Mouse (Mus musculus) intestine, embryonic 14.5 days (tissue): ENCODE measurements around the gene Rwdd4a. TPM values are rescaled to one million over a fixed set of nuclear protein-coding genes. Genes with fewer than 3 reads are reported as not detected.
A peak's percentile ranks its signal among the peaks of the same experiment; 100 is the strongest.

Experiments
- ATAC-seq: fragments of 200-750 bp; cut with Nextera tagmentation; replicated peaks from 2 replicates; pipeline ENCODE4 v1.8.0; 2017; ENCODE audit warnings: low read depth, moderate number of reproducible peaks, moderate TSS enrichment, moderate library complexity; ENCODE audit not compliant: low FRiP score, low TSS enrichment
- DNase-seq: peaks from one replicate; pipeline ENCODE4 v3.0.0-alpha.2; 2018; ENCODE audit warnings: low spot score
- H3K27ac ChIP-seq: fragments of 300-500 bp; sonication (generic); 2 replicates; pipeline ENCODE4 v1.5.1; 2014; ENCODE audit warnings: low read depth, mild to moderate bottlenecking, control low read depth
- H3K27me3 ChIP-seq: fragments of 300-500 bp; sonication (generic); replicated peaks from 2 replicates; pipeline ENCODE4 v1.6.1; 2014; ENCODE audit warnings: low read length, control low read depth; ENCODE audit not compliant: control insufficient read depth, insufficient read depth
- H3K36me3 ChIP-seq: fragments of 300-500 bp; sonication (generic); 2 replicates; pipeline ENCODE4 v1.6.1; 2014; ENCODE audit warnings: low read length, control low read depth; ENCODE audit not compliant: control insufficient read depth, insufficient read depth
- H3K4me1 ChIP-seq: fragments of 300-500 bp; sonication (generic); replicated peaks from 2 replicates; pipeline ENCODE4 v1.6.1; 2014; ENCODE audit warnings: low read length, control low read depth, mixed read lengths; ENCODE audit not compliant: control insufficient read depth, insufficient read depth
- H3K4me2 ChIP-seq: fragments of 300-500 bp; sonication (generic); 2 replicates; pipeline ENCODE4 v1.6.1; 2014; ENCODE audit warnings: low read length
- H3K4me3 ChIP-seq: fragments of 300-500 bp; sonication (generic); 2 replicates; pipeline ENCODE4 v1.5.1; 2014; ENCODE audit warnings: low read depth, low read length, control low read depth, mixed read lengths
- H3K9ac ChIP-seq: fragments of 300-500 bp; sonication (generic); 2 replicates; pipeline ENCODE4 v1.6.1; 2014; ENCODE audit warnings: mild to moderate bottlenecking, low read length
- H3K9me3 ChIP-seq: fragments of 300-500 bp; sonication (generic); 2 replicates; pipeline ENCODE4 v1.6.1; 2016; ENCODE audit warnings: low read length, control low read depth; ENCODE audit not compliant: control insufficient read depth
- WGBS: fragments of 180-500 bp; shearing (Covaris S2); extraction: QIAGEN DNeasy Blood & Tissue Kit; methylation state at CpG from one replicate; pipeline ENCODE4 v1.1.7; 2014; 5-methylcytosine and 5-hydroxymethylcytosine counted together
- polyA plus RNA-seq: library from polyadenylated mRNA; unstranded; fragments of >200 nt; fragmentation: Nextera tagmentation; extraction: Ambion mirVana; gene quantifications from 2 replicates; pipeline ENCODE4 v1.2.1, GENCODE M21; 2014

Gene Rwdd4a
- polyA plus RNA-seq, result 43.8 and 44.4 TPM in 2 replicates

- Histone ChIP-seq H3K27ac (peak within 1 kb of the TSS; percentile 64), H3K27me3 (no peaks in the 10 kb centered on the region), H3K9me3 (no peaks in the 10 kb centered on the region), H3K4me3 (peak within 1 kb of the TSS; percentile 90), H3K36me3 (peaks cover 30% of the 10 kb centered on the region), H3K4me2 (peak within 1 kb of the TSS; percentile 94), H3K4me1 (peaks cover 13% of the 10 kb centered on the region), H3K9ac (peak within 1 kb of the TSS; percentile 93)
- ATAC-seq (peak; percentile 100), DNase-seq (peak; percentile 95)
- under 1% methylated on average over 61 of the region's 65 CpGs for WGBS
These were observed at the start of gene Rwdd4a, which contains the start of gene Trappc11 for GRCm38 (mm10) chr8:47533344-47534125. Gene Rwdd4a, plus strand, starts transcription at chr8:47533664. Gene Trappc11, minus strand, starts transcription at chr8:47533470.

- Histone ChIP-seq H3K4me1 (no peaks in the 10 kb centered on the region), H3K9ac (no peak overlapping the region), H3K36me3 (peaks cover 32% of the 10 kb centered on the region), H3K9me3 (0 out of 2 replicates have a peak, but pooled peaks cover 2% of the 10 kb centered on the region), H3K27ac (no peak overlapping the region), H3K4me3 (no peak overlapping the region), H3K27me3 (no peaks in the 10 kb centered on the region), H3K4me2 (no peak overlapping the region)
- ATAC-seq (no peak), DNase-seq (no peak)
- WGBS, result 86% methylated on average over 3 of the region's 3 CpGs
These were observed 46.2 kb upstream of the Rwdd4a start for GRCm38 (mm10) chr8:47487231-47487630.

GRCm38 (mm10) chr8:47493106-47493505 lies 40.4 kb upstream of the Rwdd4a start:
- no peak overlapping the region for H3K4me2 ChIP-seq
- H3K4me1 ChIP-seq, result no peaks in the 10 kb centered on the region
- 87% methylated on average over 12 of the region's 12 CpGs for WGBS
- H3K9ac ChIP-seq, result no peak overlapping the region
- H3K9me3 ChIP-seq, result no peaks in the 10 kb centered on the region
- peaks cover 82% of the 10 kb centered on the region for H3K36me3 ChIP-seq
- no peak for ATAC-seq
- H3K27me3 ChIP-seq, result no peaks in the 10 kb centered on the region
- no peak overlapping the region for H3K4me3 ChIP-seq
- no peak for DNase-seq
- H3K27ac ChIP-seq, result no peak overlapping the region

GRCm38 (mm10) chr8:47494602-47495153 lies 38.8 kb upstream of the Rwdd4a start:
- peaks cover 86% of the 10 kb centered on the region for H3K36me3 ChIP-seq

GRCm38 (mm10) chr8:47495428-47495827 lies 38.0 kb upstream of the Rwdd4a start:
- Histone ChIP-seq H3K4me2 (no peak overlapping the region), H3K9me3 (no peaks in the 10 kb centered on the region), H3K9ac (no peak overlapping the region), H3K27me3 (no peaks in the 10 kb centered on the region), H3K36me3 (peaks cover 81% of the 10 kb centered on the region), H3K4me3 (no peak overlapping the region), H3K4me1 (no peaks in the 10 kb centered on the region), H3K27ac (no peak overlapping the region)
- 80% methylated on average over 6 of the region's 6 CpGs for WGBS
- DNase-seq (no peak), ATAC-seq (no peak)

More at GRCm38 (mm10) chr8:47494602-47495153, 38.8 kb upstream of the Rwdd4a start:
- no peaks in the 10 kb centered on the region for H3K9me3 ChIP-seq
- no peaks in the 10 kb centered on the region for H3K27me3 ChIP-seq
- DNase-seq, result no peak
- H3K4me1 ChIP-seq, result no peaks in the 10 kb centered on the region
- no peak overlapping the region for H3K4me2 ChIP-seq
- ATAC-seq, result no peak; the same call in 1 of the 2 replicates
- no peak overlapping the region for H3K27ac ChIP-seq
- no peak overlapping the region for H3K9ac ChIP-seq
- H3K4me3 ChIP-seq, result no peak overlapping the region
- 56% methylated on average over 12 of the region's 12 CpGs for whole genome bisulfite sequencing

- no peak for DNase-seq
- Histone ChIP-seq H3K4me2 (no peak overlapping the region), H3K36me3 (peaks cover 83% of the 10 kb centered on the region), H3K4me1 (no peaks in the 10 kb centered on the region), H3K9ac (no peak overlapping the region), H3K27me3 (no peaks in the 10 kb centered on the region), H3K4me3 (no peak overlapping the region), H3K27ac (no peak overlapping the region), H3K9me3 (no peaks in the 10 kb centered on the region)
- no peak for ATAC-seq
- 71% methylated on average over 2 of the region's 2 CpGs for WGBS
These were observed 31.5 kb upstream of the Rwdd4a start for GRCm38 (mm10) chr8:47501994-47502393.

GRCm38 (mm10) chr8:47502546-47502945 lies 30.9 kb upstream of the Rwdd4a start:
- no peak overlapping the region for H3K9ac ChIP-seq
- no peak overlapping the region for H3K4me2 ChIP-seq
- DNase-seq (no peak), ATAC-seq (no peak)
- no peaks in the 10 kb centered on the region for H3K27me3 ChIP-seq
- H3K9me3 ChIP-seq, result no peaks in the 10 kb centered on the region
- H3K36me3 ChIP-seq, result peaks cover 83% of the 10 kb centered on the region
- 96% methylated on average over 13 of the region's 13 CpGs for WGBS
- H3K4me3 ChIP-seq, result no peak overlapping the region
- no peaks in the 10 kb centered on the region for H3K4me1 ChIP-seq
- no peak overlapping the region for H3K27ac ChIP-seq

- no peak for ATAC-seq
- Histone ChIP-seq H3K4me3 (no peak overlapping the region), H3K27me3 (no peaks in the 10 kb centered on the region), H3K9me3 (no peaks in the 10 kb centered on the region), H3K4me2 (no peak overlapping the region), H3K4me1 (no peaks in the 10 kb centered on the region), H3K36me3 (peaks cover 88% of the 10 kb centered on the region), H3K27ac (no peak overlapping the region), H3K9ac (no peak overlapping the region)
- 89% methylated on average over 11 of the region's 12 CpGs for WGBS
- DNase-seq, result no peak
These were observed 28.0 kb upstream of the Rwdd4a start for GRCm38 (mm10) chr8:47505431-47505830.
